Mouse (Mus musculus): ENCODE results near the gene Ifi209.
"Not testable (repeated sequence)": the region's sequence is repeated elsewhere in the genome, so short reads cannot be mapped to it uniquely, and the experiment has no call there.

The Ifi209 gene

GRCm38 (mm10) chr1:173630622-173631021 is at the start of gene Ifi209:
Gene Ifi209 (plus strand): TSS chr1:173630917.
- DNase-seq: not testable (repeated sequence)

GRCm38 (mm10) chr1:173589698-173590097 is 41.0 kb upstream of the Ifi209 start:
- not testable (repeated sequence) for DNase-seq

GRCm38 (mm10) chr1:173598838-173599494 is 31.8 kb upstream of the Ifi209 start, which contains the start of gene Ifi213:
Gene Ifi213 (minus strand): TSS chr1:173599274.
- not testable (repeated sequence) for DNase-seq

- not testable (repeated sequence) for DNase-seq
These were observed 20.4 kb upstream of the Ifi209 start for GRCm38 (mm10) chr1:173610291-173610690.

GRCm38 (mm10) chr1:173622216-173622615 is 8.5 kb upstream of the Ifi209 start:
- DNase-seq: not testable (repeated sequence)

- DNase-seq: no peak
These were observed 6.7 kb upstream of the Ifi209 start for GRCm38 (mm10) chr1:173624052-173624451.

GRCm38 (mm10) chr1:173626686-173627085 is 4.0 kb upstream of the Ifi209 start:
- DNase-seq: no peak

GRCm38 (mm10) chr1:173633969-173634645 is 3.4 kb downstream of the Ifi209 start:
- no peak for DNase-seq

GRCm38 (mm10) chr1:173645393-173645792 is 14.7 kb downstream of the Ifi209 start:
- DNase-seq: no peak

GRCm38 (mm10) chr1:173657973-173658372 is 27.3 kb downstream of the Ifi209 start:
- DNase-seq: no peak

- DNase-seq: not testable (repeated sequence)
These were observed 42.9 kb downstream of the Ifi209 start, which contains the start of gene Ifi208 for GRCm38 (mm10) chr1:173673458-173674097. Gene Ifi208 (plus strand): TSS chr1:173673675.

GRCm38 (mm10) chr1:173678605-173679004 is 47.9 kb downstream of the Ifi209 start:
- DNase-seq: not testable (repeated sequence)

GRCm38 (mm10) chr1:173694270-173694669 is 63.6 kb downstream of the Ifi209 start:
- DNase-seq: no peak

All from retina, postnatal 1 day (tissue).